Mouse (Mus musculus) v-Abl transformed pro-B cells (cell line): ENCODE results near the gene Agbl2.
"Not testable (repeated sequence)": the region's sequence is repeated elsewhere in the genome, so short reads cannot be mapped to it uniquely, and the experiment has no call there.

Source experiments
- in situ Hi-C, 2 experiments: fragments of 400-800 bp; cut with MboI; formaldehyde crosslinking; loops; one replicate each; pipeline ENCODE4 v1.15.1; 2025; ENCODE audit not compliant: unreplicated experiment in 2 of 2

The Agbl2 gene

DNA sequence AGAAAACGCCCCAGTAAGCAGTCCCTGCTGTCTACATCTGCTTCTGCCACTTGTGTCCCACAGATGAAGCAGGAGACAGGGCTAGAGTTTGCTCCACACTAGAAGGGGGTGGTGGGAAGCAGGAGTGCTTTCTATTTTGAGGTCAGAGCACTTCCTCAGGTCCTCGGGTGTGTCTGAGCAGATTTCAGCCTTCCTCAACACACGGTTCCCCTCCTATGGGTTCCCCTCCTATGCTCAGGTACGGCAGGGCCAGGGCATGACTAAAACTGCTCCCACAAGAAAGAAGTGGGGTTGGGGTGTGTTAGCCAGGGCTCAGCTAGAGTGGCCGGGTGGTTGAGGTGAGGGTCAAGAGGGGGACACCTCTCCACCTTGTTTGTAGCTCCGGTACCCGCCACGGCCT lies 28.2 kb downstream of the Agbl2 start:
- in situ Hi-C loops = no loop called here

- in situ Hi-C loops = no loop called here
These were observed 32.7 kb downstream of the Agbl2 start for GRCm38 (mm10) chr2:90815266-90815665.

DNA sequence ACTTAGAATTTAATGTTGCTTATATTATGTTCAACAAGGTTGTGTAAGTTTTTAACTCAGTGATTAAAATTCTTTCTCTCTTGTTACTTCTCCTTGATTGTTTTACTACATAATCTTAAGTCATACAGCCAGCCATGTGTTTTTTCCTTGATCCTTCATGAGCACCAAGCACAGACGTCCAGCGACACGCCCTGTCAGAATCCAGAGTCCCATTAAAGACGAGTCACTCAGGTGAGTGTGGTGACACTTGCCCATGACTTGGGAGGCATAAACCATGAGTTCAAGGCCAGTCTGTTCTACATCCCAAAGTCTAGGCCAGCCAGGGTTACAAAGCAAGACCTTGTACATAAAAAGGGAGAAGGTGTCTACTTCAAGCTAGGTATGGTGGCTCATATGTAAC lies 33.6 kb downstream of the Agbl2 start:
- in situ Hi-C loops = no loop called here

DNA sequence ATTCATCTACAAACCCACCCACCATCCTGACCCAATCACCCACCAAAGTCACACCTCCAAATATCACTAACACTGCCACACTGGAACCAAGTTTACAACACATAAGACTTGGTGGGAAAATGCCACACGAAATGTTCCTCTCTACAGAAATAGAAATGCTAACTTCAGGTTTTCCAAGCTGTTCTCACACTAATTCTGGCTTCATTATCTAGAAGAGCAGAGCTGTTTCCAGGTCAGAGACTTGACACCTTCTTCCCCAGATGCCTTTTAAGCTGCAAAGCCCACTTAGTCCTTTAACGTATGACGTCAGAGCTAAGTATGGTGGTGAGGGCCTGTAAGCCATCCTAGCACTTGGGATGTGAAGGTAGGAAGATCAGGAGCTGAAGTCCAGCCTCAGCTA lies 36.2 kb downstream of the Agbl2 start:
- in situ Hi-C loops = no loop called here

DNA sequence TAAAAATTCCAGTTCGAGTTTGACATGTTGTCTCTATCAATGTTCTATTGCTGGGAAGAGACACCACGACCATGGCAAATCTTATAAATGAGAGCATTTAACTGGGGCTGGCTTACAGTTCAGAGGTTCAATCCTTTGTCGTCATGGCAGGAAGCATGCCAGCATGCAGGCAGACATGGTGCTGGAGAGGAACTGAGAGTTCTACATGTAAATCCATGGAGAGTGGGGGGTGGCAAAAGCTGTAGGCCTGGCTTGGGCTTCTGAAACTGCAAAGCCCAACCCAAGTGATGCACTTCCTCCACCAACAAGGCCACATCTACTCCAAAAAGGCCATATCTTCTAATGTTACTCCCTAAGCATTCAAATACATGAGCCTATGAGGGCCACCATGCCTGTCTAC lies 38.4 kb downstream of the Agbl2 start:
- in situ Hi-C loops = no loop called here

- in situ Hi-C loops = no loop called here
These were observed 40.5 kb downstream of the Agbl2 start for GRCm38 (mm10) chr2:90822978-90823377.

DNA sequence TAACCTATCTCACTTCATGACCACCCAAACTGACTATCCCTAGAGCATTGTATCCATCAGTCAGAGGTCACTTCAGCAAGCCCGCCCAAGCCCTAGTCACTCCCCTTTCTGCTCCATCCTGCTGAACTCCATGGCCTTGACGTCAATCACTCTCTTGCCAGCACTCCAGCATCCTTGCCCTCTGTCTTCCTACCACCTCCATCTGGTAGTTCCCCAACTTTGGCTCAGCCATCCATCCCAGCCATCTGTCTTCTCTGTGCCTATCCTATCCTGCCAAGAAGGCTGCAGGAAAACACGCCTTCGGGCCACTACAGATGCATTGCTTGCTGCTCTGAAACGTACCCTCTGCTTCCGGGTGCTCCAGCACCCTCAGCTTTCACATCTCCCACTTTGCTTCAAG lies 41.3 kb downstream of the Agbl2 start:
- in situ Hi-C loops = no loop called here

GRCm38 (mm10) chr2:90824528-90824927 lies 42.0 kb downstream of the Agbl2 start:
- in situ Hi-C loops = not testable (repeated sequence)

DNA sequence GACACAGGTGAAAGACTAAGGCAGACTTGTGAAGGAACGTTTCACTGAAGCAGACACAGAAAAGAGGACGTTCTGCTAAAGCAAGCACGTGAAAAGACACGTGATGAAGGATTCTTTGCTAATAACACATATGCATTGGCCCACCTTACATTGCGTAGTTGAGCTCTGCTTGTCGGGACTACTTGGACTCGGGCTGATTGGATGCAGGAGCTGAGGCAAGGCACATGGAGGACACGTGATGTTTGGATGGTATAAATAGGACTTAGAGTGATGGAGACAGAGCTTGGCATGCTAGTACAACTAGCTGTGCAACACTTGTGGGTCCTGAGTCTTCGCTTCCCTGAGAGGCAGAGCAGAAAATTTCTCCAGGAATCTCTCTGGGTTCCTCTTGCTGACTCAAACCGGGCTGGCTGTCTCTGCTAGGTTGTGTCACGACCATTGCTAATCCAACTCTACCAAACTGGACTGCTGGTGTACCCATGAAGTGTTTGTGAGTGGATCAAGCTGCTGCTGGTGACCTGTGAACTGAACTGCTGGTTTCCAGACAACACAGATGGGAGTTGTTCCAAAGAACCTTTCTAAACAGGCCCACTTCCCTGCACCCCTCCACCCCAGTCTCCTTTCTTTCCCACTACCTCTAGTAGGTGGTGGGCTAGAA lies 43.1 kb downstream of the Agbl2 start:
- in situ Hi-C loops = no loop called here

- in situ Hi-C loops = no loop called here
These were observed 46.2 kb downstream of the Agbl2 start for GRCm38 (mm10) chr2:90828739-90829138.

GRCm38 (mm10) chr2:90833502-90833901 lies 51.0 kb downstream of the Agbl2 start:
- in situ Hi-C loops = no loop called here

GRCm38 (mm10) chr2:90838621-90839020 lies 56.1 kb downstream of the Agbl2 start:
- in situ Hi-C loops = no loop called here

GRCm38 (mm10) chr2:90843666-90844065 lies 61.1 kb downstream of the Agbl2 start:
- in situ Hi-C loops = no loop called here

DNA sequence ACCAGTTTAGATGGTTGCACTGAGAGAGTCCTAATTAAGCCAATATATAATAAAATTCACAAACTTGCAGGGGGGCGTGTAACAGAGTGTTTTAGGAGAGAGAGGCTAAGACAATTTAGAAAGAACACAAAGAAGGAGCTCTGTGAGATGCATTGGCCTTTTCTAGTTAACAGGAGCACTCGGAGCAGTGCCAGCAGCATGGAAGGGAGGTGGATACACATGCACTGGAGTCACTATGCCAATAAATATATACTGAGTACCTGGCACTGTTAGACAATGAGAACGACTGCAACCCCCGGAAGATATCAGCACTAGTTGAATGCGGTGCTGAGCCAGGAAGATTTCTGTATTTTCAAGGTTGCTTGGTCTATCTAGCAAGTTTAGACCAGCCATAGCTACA lies 61.7 kb downstream of the Agbl2 start:
- in situ Hi-C loops = no loop called here

- in situ Hi-C loops = no loop called here
These were observed 62.7 kb downstream of the Agbl2 start for GRCm38 (mm10) chr2:90845234-90845633.

DNA sequence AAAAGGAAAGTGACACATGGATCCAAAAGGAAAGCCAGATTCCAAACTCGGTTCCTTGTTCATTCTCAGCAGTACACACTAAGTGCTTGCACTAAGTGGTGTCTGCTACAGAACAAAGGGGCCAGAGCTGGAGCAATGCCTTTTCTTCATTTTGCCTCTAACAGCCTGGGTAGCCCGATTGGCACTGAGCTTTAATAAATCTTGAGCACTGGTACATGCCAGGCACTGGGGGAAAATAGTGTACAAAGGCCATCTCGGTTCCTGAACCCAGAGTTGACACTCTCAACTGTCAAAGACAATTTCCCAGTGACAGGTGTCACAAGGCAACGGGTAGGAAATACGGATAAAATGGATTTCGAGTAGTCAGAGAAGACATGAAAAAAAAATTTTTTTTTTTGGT lies 63.6 kb downstream of the Agbl2 start:
- in situ Hi-C loops = no loop called here

DNA sequence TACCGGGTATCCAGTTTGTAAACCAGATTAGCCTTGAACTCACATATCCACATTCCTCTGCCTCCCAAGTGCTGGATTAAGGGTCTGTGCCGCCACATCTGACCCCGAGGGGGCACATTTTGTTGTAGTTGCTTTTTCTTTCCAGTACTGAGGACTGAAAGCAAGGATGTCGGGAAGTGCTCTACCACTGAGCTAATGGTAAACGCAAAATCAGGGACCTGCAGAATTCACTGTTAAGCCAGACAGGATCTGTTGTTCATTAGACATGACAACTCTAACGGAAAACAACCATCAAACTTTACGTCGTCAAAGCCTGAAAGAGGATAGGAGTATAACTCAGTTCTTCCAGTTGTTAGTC lies 64.0 kb downstream of the Agbl2 start:
- in situ Hi-C loops = no loop called here

GRCm38 (mm10) chr2:90846955-90847680 lies 64.6 kb downstream of the Agbl2 start, which contains the start of gene Mtch2:
TSS of gene Mtch2 (plus strand) at chr2:90847155.
- in situ Hi-C loops = no loop called here

DNA sequence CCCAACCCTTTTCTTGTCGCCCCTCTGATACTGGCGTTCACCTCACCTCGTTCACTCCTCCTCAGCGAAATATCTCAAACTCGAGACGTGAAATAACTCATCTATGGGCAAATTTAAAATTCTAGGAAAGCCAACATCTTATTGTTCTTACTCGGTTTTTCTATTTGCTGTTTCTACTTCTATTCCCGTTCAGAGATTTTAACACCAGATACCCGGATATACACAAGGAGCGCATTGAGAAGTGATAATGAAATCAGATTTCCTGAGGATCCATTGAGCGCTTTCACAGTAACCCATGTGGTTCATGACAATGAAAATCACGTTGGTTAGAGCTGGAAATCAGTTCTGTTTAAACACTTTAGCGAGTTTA lies 65.1 kb downstream of the Agbl2 start:
- in situ Hi-C loops = no loop called here

DNA sequence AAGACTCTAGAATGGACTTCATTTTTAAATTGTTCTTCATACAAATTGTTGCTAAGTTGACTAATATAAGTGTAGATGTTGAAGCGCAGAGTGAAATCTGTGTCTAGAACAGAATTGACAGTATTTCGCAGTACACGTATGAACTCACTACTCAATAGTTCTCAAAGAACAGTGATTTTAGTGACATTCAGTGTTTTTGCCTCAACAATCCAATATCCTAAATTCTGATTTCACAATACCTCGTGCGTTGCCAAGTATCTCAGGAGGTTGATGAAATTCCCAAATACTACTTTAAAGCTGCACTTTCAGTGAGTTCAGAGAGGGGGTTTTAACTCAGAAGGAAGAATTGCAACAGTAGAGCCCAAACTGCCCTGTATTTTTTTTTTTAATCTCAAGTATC lies 65.8 kb downstream of the Agbl2 start:
- in situ Hi-C loops = no loop called here

GRCm38 (mm10) chr2:90850401-90850800 lies 67.9 kb downstream of the Agbl2 start:
- in situ Hi-C loops = loop anchor here in 1 of 2 experiments (25.0 kb wide), 1 partner anchor 637 kb away; no protein-coding TSS in a partner anchor

DNA sequence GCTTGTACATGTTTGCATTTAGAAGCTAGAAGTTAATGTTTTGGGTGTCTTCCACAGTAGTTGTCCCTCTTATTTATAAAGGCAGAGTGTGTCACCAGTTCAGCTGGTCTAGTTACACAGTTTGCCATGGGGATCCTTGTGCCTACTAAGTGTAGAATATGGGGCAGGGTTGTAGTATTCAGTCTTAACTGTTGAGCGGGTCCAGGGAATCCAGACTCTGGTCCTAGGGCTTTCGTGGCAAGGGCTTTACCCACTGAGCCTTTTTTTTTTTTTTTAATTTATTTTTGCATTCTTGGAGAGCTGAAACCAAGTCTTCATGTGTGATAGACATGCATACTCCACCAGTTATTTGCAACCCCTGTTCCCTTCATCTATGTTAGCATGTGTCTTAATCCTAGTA lies 79.0 kb downstream of the Agbl2 start:
- in situ Hi-C loops = loop anchor here (5.0 to 25.0 kb wide), 4 partner anchors 196 to 626 kb away; no protein-coding TSS in a partner anchor
